In the genomic region with DNA sequence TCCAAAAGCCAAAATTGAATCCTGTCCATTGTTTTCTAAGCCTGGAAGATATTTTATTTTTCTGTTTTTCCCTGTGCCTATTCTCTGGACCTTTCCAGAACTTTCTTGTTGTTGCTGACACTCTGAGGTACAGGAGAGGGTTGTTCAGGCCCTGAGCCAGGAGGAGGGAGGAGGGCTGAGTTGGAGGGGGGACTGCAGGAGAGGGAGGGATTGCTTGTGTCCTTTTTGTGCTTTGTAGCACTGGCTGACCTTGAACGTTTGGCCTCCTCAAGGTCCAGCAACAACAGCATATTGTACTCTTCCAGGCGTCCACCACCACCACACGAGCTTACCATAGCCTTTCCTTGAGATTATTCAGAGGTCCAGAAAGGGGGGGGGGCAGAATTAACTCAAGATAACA, we compare ENCODE assay signal across 21 mouse cellular contexts. TPM values are rescaled to one million over a fixed set of nuclear protein-coding genes. Genes with fewer than 3 reads are reported as not detected.
DNase-seq lines count a peak whose midpoint lies in the region; ATAC-seq lines count a peak whose summit lies in the region.
"Had no signal": no experiment of that assay in that cellular context is flagged by ENCODE, and none has a peak within 500 bp of the region (broad histone marks: within the 10 kb centered on the region; RNA-seq: fewer than 3 reads in every experiment).

No protein-coding gene starts in this region.

- ATAC-seq in heart, embryonic 14.5 days (ENCODE audit: insufficient number of reproducible peaks, insufficient read depth, low FRiP score, low read depth), result no peak
- no peak for ATAC-seq in frontal cortex, adult (ENCODE audit: low TSS enrichment)
- ATAC-seq in midbrain, embryonic 11.5 days (ENCODE audit: low FRiP score), result no peak
- ATAC-seq: hindbrain, embryonic 16.5 days; midbrain, embryonic 15.5 days had no signal

- no peak for DNase-seq in heart, postnatal 25 days (ENCODE audit: low spot score)
- peak; percentile 35 for DNase-seq in ES-CJ7 (ENCODE audit: low read depth, low spot score)
- DNase-seq in adrenal gland, postnatal 14 days, result peak; percentile 83
- peak; percentile 19 to 72 for DNase-seq in kidney, postnatal 25 days
- DNase-seq in thymus, postnatal 4 days, result no peak
- DNase-seq in midbrain, embryonic 11.5 days (ENCODE audit: low spot score, missing footprints), result no peak
- DNase-seq: cerebellum, postnatal 25 days; lung, embryonic 14.5 days; retina, postnatal 1 day; thymus, adult 2 months had no signal

- peaks cover 3 to 6% of the 10 kb centered on the region in 2 experiments; a peak in 3 of 4 replicates for H3K4me1 ChIP-seq in heart, embryonic 14.5 days (ENCODE audit: control insufficient read depth in 2 of 2, insufficient read depth in 2 of 2, low read length in 2 of 2)
- H3K4me1 ChIP-seq in midbrain, embryonic 11.5 days (ENCODE audit: control insufficient read depth, insufficient read depth, low read length), result no peaks in the 10 kb centered on the region
- H3K4me1 ChIP-seq: midbrain, embryonic 15.5 days had no signal

- WGBS in heart, embryonic 14.5 days, result 43% methylated on average over 3 of the region's 3 CpGs
- 81% methylated on average over 3 of the region's 3 CpGs for WGBS in midbrain, embryonic 11.5 days

- no peak overlapping the region for H3K4me3 ChIP-seq in heart, embryonic 14.5 days (ENCODE audit: control insufficient read depth in 1 of 2, insufficient read depth in 1 of 2, low read depth in 1 of 2, low read length in 2 of 2)
- no peak overlapping the region for H3K4me3 ChIP-seq in midbrain, embryonic 11.5 days (ENCODE audit: low read depth, low read length)
- H3K4me3 ChIP-seq: left cerebral cortex, adult 2 months; midbrain, embryonic 15.5 days had no signal

- H3K27me3 ChIP-seq in heart, embryonic 14.5 days (ENCODE audit: control insufficient read depth, insufficient read depth, low read length), result no peaks in the 10 kb centered on the region
- H3K27me3 ChIP-seq in midbrain, embryonic 11.5 days (ENCODE audit: control insufficient read depth, insufficient read depth, low read length), result no peaks in the 10 kb centered on the region
- H3K27me3 ChIP-seq: midbrain, embryonic 15.5 days had no signal

- intact Hi-C loops in heart, postnatal 25 days (cut with DNase I), result no loop called here

- peaks cover 95% of the 10 kb centered on the region for H3K36me3 ChIP-seq in heart, embryonic 14.5 days (ENCODE audit: control insufficient read depth, insufficient read depth, low read length)
- peaks cover 26% of the 10 kb centered on the region; the same call in 1 of the 2 replicates for H3K36me3 ChIP-seq in midbrain, embryonic 11.5 days (ENCODE audit: control insufficient read depth, insufficient read depth, low read length)

- H3K4me2 ChIP-seq in heart, embryonic 14.5 days (ENCODE audit: low read length), result no peak overlapping the region
- H3K4me2 ChIP-seq in midbrain, embryonic 11.5 days, result no peak overlapping the region
- H3K4me2 ChIP-seq: lung, embryonic 14.5 days; midbrain, embryonic 15.5 days had no signal

- H3K9me3 ChIP-seq in heart, embryonic 14.5 days (ENCODE audit: control insufficient read depth, low read length), result no peaks in the 10 kb centered on the region
- H3K9me3 ChIP-seq in midbrain, embryonic 11.5 days (ENCODE audit: control insufficient read depth, low read length), result no peaks in the 10 kb centered on the region
- H3K9me3 ChIP-seq: midbrain, embryonic 15.5 days had no signal

- no peak overlapping the region for H3K9ac ChIP-seq in heart, embryonic 14.5 days (ENCODE audit: low read length)
- no peak overlapping the region for H3K9ac ChIP-seq in midbrain, embryonic 11.5 days (ENCODE audit: low read length)
- H3K9ac ChIP-seq: lung, embryonic 14.5 days; midbrain, embryonic 15.5 days had no signal

- H3K27ac ChIP-seq in heart, embryonic 14.5 days (replicated peaks in 1 of 2; ENCODE audit: control insufficient read depth in 1 of 2, insufficient read depth in 1 of 2, low read depth in 2 of 2, low read length in 2 of 2), result peak overlapping the region; percentile 58 to 64; a peak in 3 of 4 replicates
- H3K27ac ChIP-seq in midbrain, embryonic 11.5 days (ENCODE audit: low read depth, low read length), result no peak overlapping the region
- H3K27ac ChIP-seq: left cerebral cortex, adult 2 months; midbrain, embryonic 15.5 days had no signal

RNA-seq across cellular contexts. Expression of gene Rap1gap, which starts 32.9 kb away (rescaled TPM):
- polyA plus RNA-seq in heart, embryonic 14.5 days (2014; fragmentation: Nextera tagmentation; extraction: Ambion mirVana), result 3.9 and 5.0 TPM in 2 replicates
- total RNA-seq in heart, postnatal 25 days (2021), result 10 to 100 TPM; 13.8 to 19.4 TPM
- total RNA-seq in adrenal gland, postnatal 14 days (2021), result 40.8 and 44.9 TPM in 2 replicates
- polyA plus RNA-seq in midbrain, embryonic 11.5 days (2014; fragmentation: Nextera tagmentation; extraction: Ambion mirVana), result 4.6 and 4.9 TPM in 2 replicates

RNA-seq across cellular contexts. Expression of gene Usp48, which starts 38.0 kb away (rescaled TPM):
- polyA plus RNA-seq in heart, embryonic 14.5 days (2014; fragmentation: Nextera tagmentation; extraction: Ambion mirVana), result 32.1 and 39.5 TPM in 2 replicates
- total RNA-seq in heart, postnatal 25 days (2021), result 10 to 100 TPM; 33.0 to 33.3 TPM
- total RNA-seq in adrenal gland, postnatal 14 days (2021), result 95.5 and 107 TPM in 2 replicates
- 72.5 and 77.2 TPM in 2 replicates for polyA plus RNA-seq in midbrain, embryonic 11.5 days (2014; fragmentation: Nextera tagmentation; extraction: Ambion mirVana)

RNA-seq across cellular contexts. Expression of gene Ldlrad2, which starts 57.2 kb away (rescaled TPM):
- not detected in 2 replicates for polyA plus RNA-seq in heart, embryonic 14.5 days (2014; fragmentation: Nextera tagmentation; extraction: Ambion mirVana)
- not detected for total RNA-seq in heart, postnatal 25 days (2021)
- not detected in 2 replicates for total RNA-seq in adrenal gland, postnatal 14 days (2021)
- not detected in 2 replicates for polyA plus RNA-seq in midbrain, embryonic 11.5 days (2014; fragmentation: Nextera tagmentation; extraction: Ambion mirVana)
- total RNA-seq: gastrocnemius, postnatal 4 days; left cerebral cortex, adult 2 months had no signal
- polyA plus RNA-seq: C2C12; embryonic facial prominence, embryonic 11.5 days; large intestine, adult 2 months; limb, embryonic 14.5 days; lung, embryonic 14.5 days; midbrain, embryonic 15.5 days; spleen, adult 2 months; thymus, adult 2 months had no signal

Comparison
In these comparisons a context has a peak if more than half of its experiments do, and no peak if none do; other contexts are left out.
1. DNase-seq: peak in ES-CJ7 (single experiment), adrenal gland, postnatal 14 days (single experiment) and kidney, postnatal 25 days (2 of 2); none in heart, postnatal 25 days (single experiment), thymus, postnatal 4 days (single experiment) and midbrain, embryonic 11.5 days (single experiment).